Mouse (Mus musculus): ENCODE measurements around the gene Sag.
A peak's percentile ranks its signal among the peaks of the same experiment; 100 is the strongest.

The Sag gene

DNA sequence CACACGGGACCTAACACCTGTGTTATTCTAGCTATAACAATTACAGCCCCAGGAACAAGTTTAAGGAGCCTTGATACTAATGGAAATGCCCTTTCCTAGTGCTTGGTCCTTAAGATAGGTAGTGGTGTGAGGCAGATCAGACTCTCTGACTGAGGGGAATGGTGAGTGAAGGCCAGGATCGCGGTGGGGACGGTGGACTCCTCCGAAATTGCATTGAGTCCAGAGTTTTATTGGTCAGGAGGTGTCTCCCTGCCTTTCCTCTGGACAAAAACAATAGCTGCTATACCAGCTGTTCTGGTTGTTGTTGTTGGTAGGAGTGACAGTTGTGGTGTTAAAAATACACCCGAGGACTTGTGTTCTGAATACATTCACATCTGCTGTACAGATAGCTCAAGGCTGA lies 50.9 kb downstream of the Sag start:
- no peak for DNase-seq (ENCODE audit: low spot score)

DNA sequence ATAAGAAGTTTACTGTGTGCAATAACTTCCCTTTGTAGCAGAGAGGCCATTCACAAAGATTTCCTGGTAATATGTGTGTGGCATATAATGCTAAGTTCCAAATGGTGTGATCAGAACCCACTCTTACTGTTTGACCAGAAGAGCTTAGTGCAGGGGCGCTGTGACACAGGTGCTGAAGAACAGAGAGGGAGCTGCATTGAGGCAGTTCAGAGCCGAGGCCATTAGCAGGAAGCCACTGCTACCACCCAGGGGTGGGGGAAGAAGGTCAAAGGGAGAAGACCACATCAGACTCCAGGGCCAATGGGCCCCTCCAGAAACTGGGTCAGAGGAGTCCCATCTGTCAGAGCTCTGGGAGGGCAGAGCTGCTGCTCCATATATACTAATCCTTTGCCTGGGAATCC lies 51.4 kb downstream of the Sag start:
- DNase-seq (ENCODE audit: low spot score): no peak

DNA sequence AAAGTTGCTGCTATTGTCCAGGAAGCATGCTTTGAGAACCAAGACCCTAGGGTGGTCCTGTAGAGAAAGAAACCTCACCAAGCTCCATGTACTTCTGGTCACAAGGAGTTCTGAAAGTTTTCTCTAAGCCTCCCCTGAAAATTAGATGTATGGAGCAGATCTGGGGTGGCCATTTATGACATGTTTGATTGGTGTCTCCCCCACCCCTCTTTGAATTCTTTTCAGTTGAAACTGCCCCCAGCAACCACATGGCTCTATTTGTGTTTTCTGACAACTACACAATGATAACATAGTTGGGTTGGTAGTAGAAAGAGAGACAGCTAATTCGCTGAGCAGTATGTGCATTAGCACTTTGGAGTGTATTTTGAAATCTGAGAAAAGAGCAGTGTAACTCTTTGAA lies 52.0 kb downstream of the Sag start:
- DNase-seq (ENCODE audit: low spot score): no peak

DNA sequence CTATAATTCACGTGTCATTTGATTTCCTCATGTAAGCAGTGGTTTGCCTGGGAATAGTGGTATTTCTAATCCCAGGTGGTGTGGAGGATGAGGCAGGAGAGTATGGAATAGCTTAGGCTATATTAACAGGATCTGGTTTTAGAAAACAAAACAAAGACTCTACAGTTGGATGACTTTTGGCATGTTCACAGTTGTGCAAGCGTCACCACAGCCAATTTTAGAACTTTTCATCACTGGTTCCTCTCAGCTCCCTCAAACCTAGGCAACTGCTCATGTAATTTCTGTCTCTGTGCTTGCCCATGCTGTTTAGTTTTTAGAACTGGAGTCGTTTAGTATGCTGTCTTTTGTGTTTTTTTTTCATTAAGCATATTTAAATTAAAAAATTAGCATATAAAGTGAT lies 53.3 kb downstream of the Sag start:
- DNase-seq (ENCODE audit: low spot score): no peak

DNA sequence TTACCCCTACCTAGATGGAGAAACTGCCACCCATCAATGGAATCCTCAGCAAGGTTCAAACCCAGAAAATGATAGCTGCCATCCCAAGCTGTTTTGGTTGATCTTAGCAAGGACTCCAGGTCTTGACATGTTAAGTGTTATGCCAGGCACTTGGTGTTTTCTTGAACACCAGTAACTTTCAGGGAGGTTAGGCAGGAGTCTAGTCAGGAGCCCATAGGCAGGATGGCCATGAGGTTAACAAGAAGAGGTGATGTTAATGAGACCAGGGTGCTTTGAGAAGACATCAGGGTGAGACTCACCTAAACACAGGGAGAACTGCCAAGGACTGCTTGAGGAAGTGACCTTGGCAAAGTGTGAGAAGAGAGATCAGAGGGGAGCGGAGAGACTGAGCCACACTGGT lies 54.6 kb downstream of the Sag start:
- no peak for DNase-seq (ENCODE audit: low spot score)

DNA sequence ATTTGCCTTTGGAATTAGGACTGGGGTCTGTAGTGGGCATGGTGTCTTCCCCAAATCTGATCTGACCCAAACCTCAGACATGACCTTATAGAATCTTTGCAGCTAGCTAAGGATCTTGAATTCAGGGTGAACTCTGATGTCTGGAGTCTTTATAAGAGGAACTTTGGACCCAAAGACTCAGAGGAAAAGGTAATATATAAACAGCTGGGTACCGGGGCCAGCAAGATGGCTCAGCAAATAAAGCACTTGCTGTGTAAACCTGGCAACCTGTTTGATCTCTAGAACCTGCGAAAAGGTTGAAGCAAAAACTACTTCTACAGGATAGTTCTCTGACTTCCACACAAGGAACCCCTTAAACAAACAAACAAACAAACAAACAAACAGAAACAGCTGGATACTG lies 55.0 kb downstream of the Sag start:
- DNase-seq (ENCODE audit: low spot score): no peak

DNA sequence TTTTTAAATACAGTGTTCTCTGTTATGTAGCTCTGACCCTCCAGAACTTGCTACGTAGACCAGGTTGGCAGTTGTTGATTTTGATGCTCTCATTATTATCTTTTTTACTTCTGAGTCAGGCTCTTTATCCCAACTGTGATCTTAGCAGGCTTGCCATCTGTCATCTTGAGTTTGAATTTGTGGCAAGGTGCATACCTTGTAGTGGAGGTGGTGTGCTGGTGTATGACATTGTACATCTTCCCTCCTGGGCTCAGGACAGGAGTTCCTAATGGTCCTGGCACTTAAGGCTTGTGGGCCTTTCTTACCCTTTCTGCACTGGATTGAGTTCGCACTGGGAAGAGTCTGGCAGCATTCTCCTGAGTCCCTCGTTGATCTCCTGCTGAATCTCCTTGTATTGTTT lies 60.1 kb downstream of the Sag start:
- no peak for DNase-seq (ENCODE audit: low spot score)

DNA sequence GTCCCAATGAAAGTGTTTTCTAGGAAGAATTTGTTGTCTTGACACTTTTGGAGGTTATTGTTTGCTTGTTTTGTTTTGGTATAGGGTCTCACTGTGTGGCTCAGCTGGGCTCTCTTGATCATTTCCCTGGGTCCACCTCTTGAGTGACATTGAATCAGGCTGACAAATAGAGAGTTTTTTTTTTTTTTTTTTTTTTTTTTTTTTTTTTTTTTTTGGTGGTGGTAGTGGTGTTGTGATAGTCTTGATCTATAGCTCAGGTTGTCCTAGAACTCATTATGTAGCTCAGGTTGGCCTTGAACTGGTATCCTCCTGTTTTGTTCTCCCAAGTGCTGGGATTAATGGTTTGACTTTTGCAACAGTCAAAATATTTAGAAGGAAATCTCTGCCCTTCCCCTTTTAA lies 61.4 kb downstream of the Sag start:
- DNase-seq (ENCODE audit: low spot score): no peak

DNA sequence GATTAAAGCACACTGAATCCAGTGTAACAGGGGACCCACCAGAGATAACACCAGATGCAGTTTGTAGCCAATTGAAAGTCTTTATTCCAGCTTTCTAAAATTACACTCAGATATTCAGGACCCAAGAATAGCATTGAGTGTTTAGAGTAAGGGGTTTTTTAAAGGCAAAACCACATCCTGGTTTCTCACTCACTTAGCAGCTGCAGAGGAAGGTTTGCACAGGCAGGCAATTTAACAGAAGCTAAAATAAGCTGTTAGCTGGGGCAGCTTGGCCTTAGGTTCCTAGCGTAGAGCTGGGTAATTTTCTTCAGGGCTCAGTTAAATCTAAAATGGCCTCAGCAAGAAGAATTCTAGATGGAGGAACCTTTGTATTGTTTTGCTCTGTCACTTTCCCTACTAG lies 63.2 kb downstream of the Sag start:
- no peak for DNase-seq (ENCODE audit: low spot score)

DNA sequence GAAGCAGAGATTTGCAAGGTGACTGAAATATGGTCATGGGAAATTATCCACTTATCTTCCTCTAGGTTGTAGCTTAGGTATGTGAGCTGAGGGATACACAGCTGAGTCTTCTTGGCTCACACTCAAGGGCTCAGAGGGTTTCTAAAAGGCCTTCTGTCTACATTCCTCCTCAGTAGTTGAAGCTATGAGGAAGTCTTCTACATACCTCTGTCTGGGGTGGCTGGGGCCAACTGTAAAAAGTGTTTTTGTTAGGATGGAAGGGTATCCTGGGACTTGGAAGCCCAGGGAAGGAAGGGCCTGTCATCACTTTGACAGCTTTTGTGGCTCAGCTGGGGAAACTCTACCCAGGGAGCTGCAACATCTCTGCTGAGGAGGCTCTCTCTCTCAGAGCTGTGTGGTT lies 68.1 kb downstream of the Sag start:
- DNase-seq (ENCODE audit: low spot score): no peak

DNA sequence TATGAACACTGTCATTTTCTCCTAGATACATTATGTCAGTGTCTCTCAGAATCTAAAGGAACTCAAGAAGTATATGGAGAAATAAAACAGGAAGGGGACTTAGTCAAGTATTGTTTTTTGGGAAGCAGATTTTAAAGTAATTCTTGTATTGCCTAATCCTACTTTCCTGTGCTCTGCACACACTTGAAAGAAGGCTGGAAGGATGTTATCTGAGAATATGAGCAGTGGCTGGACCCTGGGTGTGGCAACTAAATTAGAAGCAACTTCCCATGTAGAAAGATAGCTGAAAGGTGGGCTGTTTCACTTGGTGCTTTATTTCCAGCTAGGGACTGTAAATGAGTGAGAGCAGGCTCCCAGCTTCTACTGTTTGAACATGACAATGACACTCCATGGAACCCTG lies 69.6 kb downstream of the Sag start:
- no peak for DNase-seq (ENCODE audit: low spot score)

DNA sequence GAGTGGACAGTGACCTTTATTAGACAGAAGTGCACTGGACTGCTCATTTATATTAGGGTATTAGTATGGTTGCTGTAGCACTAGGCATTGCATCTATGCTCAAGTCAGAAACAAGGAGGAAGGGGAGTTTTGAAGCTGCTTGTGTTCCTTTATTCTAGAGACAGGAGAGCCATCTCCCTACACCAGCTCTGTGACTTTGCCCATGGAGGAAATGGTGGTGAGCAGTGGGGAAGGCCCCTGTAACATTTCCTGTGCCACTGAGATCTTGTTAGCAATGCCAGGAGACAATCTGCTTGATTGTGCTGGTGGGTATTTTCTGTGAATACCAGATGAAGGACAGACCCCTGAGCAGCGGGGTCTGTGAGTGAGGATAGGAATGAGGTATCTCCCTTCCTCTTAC lies 72.6 kb downstream of the Sag start:
- no peak for DNase-seq (ENCODE audit: low spot score)

DNA sequence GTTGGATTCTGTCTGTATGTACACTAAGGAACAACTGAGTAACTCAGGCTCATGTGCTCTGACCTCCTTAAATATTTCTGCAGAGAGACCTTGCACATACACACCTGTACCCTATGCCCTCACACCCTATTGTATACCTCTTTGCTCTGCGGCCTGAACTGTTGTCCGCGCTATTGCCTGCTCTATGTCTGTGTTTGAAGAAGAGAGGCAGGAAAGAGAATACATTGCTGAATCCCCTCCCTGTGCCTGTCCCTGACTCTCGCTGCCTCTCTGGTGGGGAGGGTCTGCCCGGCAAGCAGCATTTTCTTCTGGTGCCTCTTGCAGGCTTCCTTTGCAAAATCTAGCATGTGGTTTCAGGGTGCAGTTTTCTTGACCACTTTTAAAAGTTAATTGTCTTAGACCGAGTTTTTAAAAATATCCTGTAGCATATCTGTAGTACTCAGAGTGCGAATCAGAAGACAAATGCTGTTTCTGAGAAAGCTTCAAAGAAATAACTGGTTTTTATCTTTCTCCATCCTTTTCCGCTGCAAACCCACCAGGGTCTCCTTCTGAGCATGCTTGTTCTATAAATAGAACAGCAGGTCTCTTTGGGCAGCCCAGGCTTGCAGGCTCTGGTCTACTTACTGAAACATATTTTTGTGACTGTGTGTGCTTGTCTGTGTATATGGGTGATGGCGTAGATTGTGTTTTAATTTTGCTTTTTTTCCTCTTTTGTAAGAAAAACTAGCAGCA lies 74.2 kb downstream of the Sag start:
- DNase-seq (ENCODE audit: low spot score): no peak

DNA sequence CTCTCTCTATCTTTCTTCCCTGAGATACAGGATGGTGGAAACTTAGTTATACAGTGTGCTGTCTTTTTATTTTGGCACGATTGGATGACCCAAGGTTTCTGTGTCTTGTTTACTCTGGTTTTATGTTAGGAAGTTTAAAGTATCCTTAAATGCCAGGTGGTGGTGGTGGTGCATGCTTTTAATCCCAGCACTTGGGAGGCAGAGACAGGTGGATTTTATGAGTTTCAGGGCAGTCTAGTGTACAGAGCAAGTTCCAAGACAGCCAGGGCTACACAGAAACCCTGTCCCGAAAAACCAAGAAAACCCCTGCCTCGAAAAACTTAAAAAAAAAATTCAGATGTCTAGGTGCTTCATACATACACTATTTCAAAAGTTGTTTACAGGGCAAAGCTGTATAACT lies 75.6 kb downstream of the Sag start:
- no peak for DNase-seq (ENCODE audit: low spot score)

DNA sequence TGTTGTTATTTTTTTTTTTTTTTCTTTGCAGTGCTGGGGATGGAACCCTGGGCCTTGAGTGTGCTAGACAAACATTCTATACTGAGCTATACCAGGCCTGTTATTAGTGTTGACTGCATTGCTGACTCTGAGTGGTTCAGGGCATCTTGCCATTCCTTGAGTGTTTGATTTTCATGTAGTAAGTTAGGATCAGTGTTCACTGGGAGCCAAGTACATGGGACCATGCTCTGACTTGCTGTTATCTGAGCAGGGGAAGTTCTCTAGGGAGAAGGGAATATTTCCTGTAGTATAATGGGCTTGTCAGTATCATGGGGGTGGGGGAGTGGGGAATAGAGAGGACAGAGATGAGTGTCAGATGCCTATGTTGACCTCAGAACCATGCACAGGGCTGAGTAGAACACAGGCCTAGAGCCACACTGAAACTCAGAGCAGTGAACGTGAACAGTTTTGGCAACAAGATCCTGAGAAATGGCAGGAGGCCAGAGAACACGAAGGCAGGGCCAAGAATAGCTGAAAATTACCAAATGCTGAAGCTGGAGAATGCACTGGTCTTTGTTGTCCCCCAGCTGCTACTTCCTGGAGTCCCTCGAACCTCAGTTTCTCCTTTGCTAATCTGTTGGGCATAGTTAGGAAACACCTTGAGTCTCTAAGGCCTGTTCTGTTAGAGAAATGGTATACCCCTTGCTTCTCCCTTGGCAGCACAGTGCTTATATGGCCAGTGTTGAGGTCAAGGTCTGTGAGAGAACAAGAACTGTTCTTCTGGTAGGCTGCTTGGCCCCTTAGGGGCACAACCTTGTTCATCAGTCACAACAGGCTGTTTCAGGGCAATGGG lies 76.2 kb downstream of the Sag start:
- DNase-seq (ENCODE audit: low spot score): peak; percentile 79

DNA sequence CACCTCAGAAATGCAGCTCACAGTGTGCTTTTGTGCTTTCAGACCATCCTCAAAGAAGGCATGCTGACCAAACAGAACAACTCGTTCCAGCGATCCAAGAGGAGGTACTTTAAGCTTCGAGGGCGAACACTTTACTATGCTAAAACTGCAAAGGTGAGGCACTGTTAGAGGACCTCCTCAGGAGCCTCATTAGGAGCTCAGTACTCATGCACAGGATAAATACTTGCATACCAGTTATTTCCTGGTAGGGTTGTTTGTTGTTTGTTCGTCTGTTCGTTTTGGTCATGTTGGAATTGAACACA lies 76.8 kb downstream of the Sag start:
- no peak for DNase-seq (ENCODE audit: low spot score)

DNA sequence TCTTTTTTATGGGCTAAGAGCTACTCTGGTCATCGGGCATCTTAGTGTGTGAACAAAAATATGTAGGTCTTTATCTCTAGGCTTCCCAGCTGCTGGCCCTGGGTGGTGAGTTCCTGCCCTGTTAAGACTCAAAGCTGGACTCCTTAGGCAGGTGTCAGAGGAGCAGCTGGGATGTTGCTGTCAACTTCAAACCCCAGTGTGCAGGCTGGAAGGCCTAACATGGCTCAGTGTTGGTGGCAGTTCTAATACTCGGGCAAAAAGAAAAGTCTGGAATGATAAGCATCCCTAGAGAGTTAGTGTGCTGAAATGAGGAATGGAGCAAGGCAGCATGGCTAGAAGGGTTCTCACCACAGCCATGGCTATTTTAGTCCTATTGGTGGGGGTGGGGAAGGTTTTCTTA lies 77.4 kb downstream of the Sag start:
- DNase-seq (ENCODE audit: low spot score): no peak

DNA sequence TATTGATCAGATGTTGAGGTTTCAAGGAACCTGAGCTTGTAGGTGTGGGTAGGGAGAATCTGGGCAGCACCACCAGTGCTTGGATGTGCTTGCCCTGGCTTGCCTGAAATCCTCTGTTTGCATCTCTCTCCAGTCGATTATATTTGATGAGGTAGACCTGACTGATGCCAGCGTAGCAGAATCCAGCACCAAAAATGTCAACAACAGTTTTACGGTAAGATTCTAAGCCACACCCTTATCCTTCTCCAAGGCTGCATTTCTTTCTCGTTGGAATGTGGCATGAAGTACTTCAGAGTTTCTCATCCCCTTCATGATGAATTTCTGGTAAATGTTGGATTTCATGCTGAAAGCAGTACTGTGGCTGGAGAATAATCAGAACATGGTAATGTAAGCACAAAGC lies 78.2 kb downstream of the Sag start:
- DNase-seq (ENCODE audit: low spot score): no peak

DNA sequence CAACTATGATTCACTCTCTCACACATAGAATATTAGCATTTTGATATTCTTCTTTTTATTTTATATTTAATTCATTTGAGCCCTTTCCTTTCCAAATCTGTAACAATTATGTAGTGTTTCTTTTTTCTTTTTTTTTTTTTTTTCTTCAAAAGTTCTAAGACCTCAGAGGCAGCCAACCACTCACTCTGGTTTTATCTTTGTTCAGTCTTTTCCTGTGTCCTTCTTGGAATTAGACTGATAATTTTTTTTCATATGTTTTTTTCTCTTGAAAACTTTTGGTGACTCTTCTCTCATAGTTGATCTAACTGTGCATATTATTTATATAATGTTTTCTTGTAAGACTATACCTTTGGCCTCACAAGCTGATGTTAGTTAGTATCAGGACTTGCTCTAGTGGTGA lies 79.1 kb downstream of the Sag start:
- DNase-seq (ENCODE audit: low spot score): no peak

DNA sequence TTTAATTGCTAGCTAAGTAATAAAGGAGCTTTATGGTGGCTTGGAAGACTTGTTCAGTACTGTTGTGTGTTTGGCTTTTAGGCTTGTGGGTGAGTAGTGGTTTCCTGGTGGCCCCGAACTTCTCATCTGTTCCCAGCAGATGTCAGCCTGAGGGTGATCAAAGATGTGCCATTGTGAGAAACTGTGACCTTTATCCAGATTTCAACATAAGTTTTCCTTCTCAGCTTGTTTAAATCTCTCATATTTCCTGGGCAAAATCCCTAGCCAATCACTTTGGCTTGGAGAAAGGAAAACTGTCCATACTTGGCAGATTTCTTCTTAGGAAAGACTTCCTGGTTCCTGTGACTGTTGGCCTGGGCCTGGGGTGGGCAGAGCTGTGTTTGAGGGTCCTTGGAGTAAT lies 87.5 kb downstream of the Sag start:
- DNase-seq (ENCODE audit: low spot score): no peak

DNA sequence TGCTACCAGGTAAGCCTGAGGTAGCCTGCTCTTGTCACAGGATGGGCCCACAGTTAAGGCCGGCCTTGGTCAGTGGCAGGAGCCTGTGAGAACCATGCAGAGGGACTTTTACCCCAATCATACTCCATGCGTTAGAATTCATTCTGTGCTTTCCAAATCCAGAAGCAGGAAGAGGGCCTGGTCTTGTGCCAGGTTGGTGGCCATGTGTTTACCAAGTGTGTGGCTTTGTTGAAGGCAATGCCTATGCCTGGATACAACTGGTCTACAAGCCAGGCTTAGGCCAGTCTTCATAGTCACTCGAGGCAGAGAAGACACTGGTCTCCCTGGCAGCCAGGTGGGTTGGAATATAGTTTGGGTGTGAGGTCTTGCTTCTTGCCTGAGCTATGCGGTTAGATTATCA lies 88.2 kb downstream of the Sag start:
- DNase-seq (ENCODE audit: low spot score): peak; percentile 24

DNA sequence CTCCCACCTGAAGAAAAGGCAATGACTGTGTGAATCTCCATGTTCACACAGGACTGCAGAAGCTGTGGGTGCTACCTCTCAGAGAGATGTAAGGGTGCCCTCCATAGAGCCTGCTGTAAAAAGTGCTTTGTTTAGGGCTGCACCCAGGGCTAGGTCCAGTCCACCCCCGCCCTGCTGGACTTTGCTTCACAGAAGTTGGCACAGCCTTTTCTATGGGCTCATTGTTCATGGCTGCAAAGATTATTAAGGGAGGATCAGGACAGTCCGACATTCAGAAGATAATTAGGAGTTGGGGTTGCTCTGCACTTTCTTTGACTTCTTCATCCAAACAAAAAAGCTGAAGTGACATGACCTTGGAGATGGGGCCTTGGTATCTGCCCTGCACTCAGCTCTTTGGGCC lies 89.0 kb downstream of the Sag start:
- no peak for DNase-seq (ENCODE audit: low spot score)

DNA sequence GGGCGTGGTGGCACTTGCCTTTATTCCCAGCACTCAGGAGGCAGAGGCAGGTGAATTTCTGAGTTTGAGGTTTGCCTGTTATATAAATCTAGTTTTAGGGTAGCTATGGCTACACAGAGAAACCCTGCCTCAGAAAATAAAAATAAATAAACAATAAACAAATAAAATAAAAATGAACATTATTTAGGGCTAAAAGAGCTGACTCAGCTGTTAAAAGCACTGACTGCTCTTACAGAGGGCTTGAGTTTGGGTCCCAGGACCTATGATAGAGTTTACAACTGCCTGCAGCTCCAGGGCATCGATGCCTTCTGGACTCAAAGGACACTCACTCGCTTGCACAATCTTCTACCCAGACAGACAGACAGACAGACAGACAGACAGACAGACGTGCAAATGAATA lies 89.9 kb downstream of the Sag start:
- no peak for DNase-seq (ENCODE audit: low spot score)

All from urinary bladder, postnatal 14 days (tissue).